Mouse (Mus musculus) CH12.LX (cell line): ENCODE results near the gene Uchl4. TPM values are rescaled to one million over a fixed set of nuclear protein-coding genes. Genes with fewer than 3 reads are reported as not detected.
A peak's percentile ranks its signal among the peaks of the same experiment; 100 is the strongest.

ENCODE experiments used
- DNase-seq: peaks from one replicate; pipeline ENCODE4 v3.0.0-alpha.2; 2013; ENCODE audit errors: extremely low read depth
- H3K27ac ChIP-seq: 2 replicates; pipeline ENCODE4 v1.5.1; 2012; ENCODE audit warnings: low read depth, mild to moderate bottlenecking, control low read depth, moderate library complexity; ENCODE audit not compliant: insufficient read depth
- H3K27me3 ChIP-seq: replicated peaks from 2 replicates; pipeline ENCODE3; 2012; ENCODE audit warnings: inconsistent platforms
- H3K36me3 ChIP-seq, 2 experiments: replicated peaks in 1 of 2; 2 replicates each; pipeline versions ENCODE3 to v1.6.1; 2012; ENCODE audit warnings: inconsistent platforms in 1 of 2, low read length in 1 of 2, mild to moderate bottlenecking in 1 of 2, mixed read lengths in 1 of 2, moderate library complexity in 1 of 2; ENCODE audit not compliant: control insufficient read depth in 1 of 2, insufficient read depth in 1 of 2
- H3K4me1 ChIP-seq, 2 experiments: 2 replicates each; pipeline ENCODE4 v1.6.1; 2012; ENCODE audit warnings: inconsistent platforms in 1 of 2, moderate library complexity in 1 of 2; ENCODE audit not compliant: insufficient read depth in 2 of 2, control insufficient read depth in 1 of 2
- H3K4me2 ChIP-seq: 2 replicates; pipeline ENCODE4 v1.6.1; 2012; ENCODE audit warnings: low read depth, mild to moderate bottlenecking, control low read depth; ENCODE audit not compliant: poor library complexity, insufficient read depth, severe bottlenecking
- H3K4me3 ChIP-seq, 3 experiments: fragments of 150-350 bp in 1 of 3; sonication (generic) in 1 of 3; replicated peaks in 1 of 3; 2 replicates each; pipeline versions ENCODE3 to v1.5.1; 2011 to 2012; ENCODE audit warnings: low read depth in 2 of 3, low read length in 2 of 3, mild to moderate bottlenecking in 2 of 3, moderate library complexity in 2 of 3, control low read depth in 1 of 3, improper control_type of control experiment in 1 of 3, inconsistent platforms in 1 of 3, mixed read lengths in 1 of 3; ENCODE audit not compliant: poor library complexity in 1 of 3
- H3K79me2 ChIP-seq: replicated peaks from 2 replicates; pipeline ENCODE4 v1.6.1; 2012; ENCODE audit warnings: mild to moderate bottlenecking, moderate library complexity; ENCODE audit not compliant: control insufficient read depth, poor library complexity, insufficient read depth, severe bottlenecking; ENCODE audit errors: extremely low read depth
- H3K9ac ChIP-seq: 2 replicates; pipeline ENCODE4 v1.6.1; 2012; ENCODE audit warnings: low read depth, mild to moderate bottlenecking, control low read depth, moderate library complexity; ENCODE audit not compliant: insufficient read depth
- H3K9me3 ChIP-seq: replicated peaks from 2 replicates; pipeline ENCODE3; 2012; ENCODE audit warnings: low read length, inconsistent platforms, mixed read lengths
- BHLHE40 ChIP-seq: IDR thresholded peaks from 2 replicates; pipeline ENCODE4 v1.6.1; 2011; ENCODE audit warnings: mild to moderate bottlenecking, low read depth, low read length, improper control_type of control experiment
- CHD1 ChIP-seq: IDR thresholded peaks from 2 replicates; pipeline ENCODE4 v1.6.1; 2012; ENCODE audit warnings: low read depth, low read length, improper control_type of control experiment, inconsistent platforms
- CHD2 ChIP-seq: IDR thresholded peaks from 2 replicates; pipeline ENCODE4 v1.6.1; 2011; ENCODE audit warnings: low read length, improper control_type of control experiment
- CTCF ChIP-seq, 2 experiments: IDR thresholded peaks in 1 of 2; conservative IDR thresholded peaks in 1 of 2; 2 replicates each; pipeline ENCODE4 v1.5.1; 2011 to 2012; ENCODE audit warnings: low read depth in 2 of 2, low read length in 2 of 2, improper control_type of control experiment in 1 of 2, inconsistent platforms in 1 of 2, mild to moderate bottlenecking in 1 of 2, moderate library complexity in 1 of 2
- E2F4 ChIP-seq: IDR thresholded peaks from 2 replicates; pipeline ENCODE4 v1.6.1; 2011; ENCODE audit warnings: low read depth, low read length, improper control_type of control experiment; ENCODE audit not compliant: insufficient replicate concordance
- ELF1 ChIP-seq: IDR thresholded peaks from 2 replicates; pipeline ENCODE4 v1.6.1; 2014; ENCODE audit warnings: low read depth, mild to moderate bottlenecking, inconsistent platforms, low read length, improper control_type of control experiment
- EP300 ChIP-seq: IDR thresholded peaks from 2 replicates; pipeline ENCODE4 v1.6.1; 2011; ENCODE audit warnings: low read length, improper control_type of control experiment
- ETS1 ChIP-seq: conservative IDR thresholded peaks from 2 replicates; pipeline ENCODE4 v1.6.1; 2012; ENCODE audit warnings: low read depth, mild to moderate bottlenecking, inconsistent platforms, low read length, improper control_type of control experiment, moderate library complexity
- GABPA ChIP-seq: IDR thresholded peaks from 2 replicates; pipeline ENCODE4 v1.6.1; 2012; ENCODE audit warnings: low read depth, low read length, improper control_type of control experiment, inconsistent platforms; ENCODE audit not compliant: insufficient replicate concordance
- IRF4 ChIP-seq: IDR thresholded peaks from 2 replicates; pipeline ENCODE4 v1.6.1; 2014; ENCODE audit warnings: low read depth, mild to moderate bottlenecking, inconsistent platforms, low read length, improper control_type of control experiment
- JUN ChIP-seq: IDR thresholded peaks from 2 replicates; pipeline ENCODE4 v1.6.1; 2011; ENCODE audit warnings: low read depth, mild to moderate bottlenecking, low read length, improper control_type of control experiment, moderate library complexity; ENCODE audit not compliant: insufficient read depth
- JUND ChIP-seq: conservative IDR thresholded peaks from 2 replicates; pipeline ENCODE4 v1.6.1; 2011; ENCODE audit warnings: low read depth, low read length, improper control_type of control experiment
- KAT2A ChIP-seq: IDR thresholded peaks from 2 replicates; pipeline ENCODE4 v1.6.1; 2012; ENCODE audit warnings: low read length, improper control_type of control experiment, inconsistent platforms; ENCODE audit not compliant: insufficient replicate concordance
- MAFK ChIP-seq: IDR thresholded peaks from 2 replicates; pipeline ENCODE4 v1.6.1; 2011; ENCODE audit warnings: low read length, improper control_type of control experiment; ENCODE audit not compliant: insufficient replicate concordance
- MAX ChIP-seq: IDR thresholded peaks from 2 replicates; pipeline ENCODE4 v1.6.1; 2011; ENCODE audit warnings: low read length, improper control_type of control experiment
- MAZ ChIP-seq: IDR thresholded peaks from 2 replicates; pipeline ENCODE4 v1.6.1; 2012; ENCODE audit warnings: low read depth, mild to moderate bottlenecking, inconsistent platforms, low read length, improper control_type of control experiment, moderate library complexity
- MEF2A ChIP-seq: IDR thresholded peaks from 2 replicates; pipeline ENCODE4 v1.6.1; 2014; ENCODE audit warnings: low read depth, mild to moderate bottlenecking, inconsistent platforms, low read length, improper control_type of control experiment, borderline replicate concordance
- MYC ChIP-seq: IDR thresholded peaks from 2 replicates; pipeline ENCODE4 v1.6.1; 2011; ENCODE audit warnings: low read depth, mild to moderate bottlenecking, improper control_type of control experiment, low read length
- NELFE ChIP-seq: IDR thresholded peaks from 2 replicates; pipeline ENCODE4 v1.6.1; 2011; ENCODE audit warnings: low read depth, low read length, improper control_type of control experiment
- PAX5 ChIP-seq: IDR thresholded peaks from 2 replicates; pipeline ENCODE4 v1.6.1; 2012; ENCODE audit warnings: low read length, inconsistent platforms, mixed read lengths
- POLR2A ChIP-seq: IDR thresholded peaks from 2 replicates; pipeline ENCODE4 v1.6.1; 2011; ENCODE audit warnings: low read depth, mild to moderate bottlenecking, improper control_type of control experiment, low read length
- POLR2AphosphoS2 ChIP-seq: IDR thresholded peaks from 2 replicates; pipeline ENCODE4 v1.6.1; 2011; ENCODE audit warnings: low read depth, low read length, improper control_type of control experiment
- RAD21 ChIP-seq: IDR thresholded peaks from 2 replicates; pipeline ENCODE4 v1.6.1; 2011; ENCODE audit warnings: low read depth, mild to moderate bottlenecking, low read length, improper control_type of control experiment, moderate library complexity
- RCOR1 ChIP-seq: conservative IDR thresholded peaks from 2 replicates; pipeline ENCODE4 v1.6.1; 2012; ENCODE audit warnings: low read depth, mild to moderate bottlenecking, inconsistent platforms, low read length, improper control_type of control experiment
- SIN3A ChIP-seq: IDR thresholded peaks from 2 replicates; pipeline ENCODE4 v1.6.1; 2012; ENCODE audit warnings: low read length, improper control_type of control experiment, inconsistent platforms
- SMC3 ChIP-seq: IDR thresholded peaks from 2 replicates; pipeline ENCODE4 v1.6.1; 2011; ENCODE audit warnings: low read depth, low read length, improper control_type of control experiment
- TBP ChIP-seq: conservative IDR thresholded peaks from 2 replicates; pipeline ENCODE4 v1.6.1; 2011; ENCODE audit warnings: low read depth, low read length, improper control_type of control experiment
- TCF12 ChIP-seq: IDR thresholded peaks from 2 replicates; pipeline ENCODE4 v1.6.1; 2014; ENCODE audit warnings: low read depth, mild to moderate bottlenecking, inconsistent platforms, low read length, improper control_type of control experiment
- UBTF ChIP-seq: IDR thresholded peaks from 2 replicates; pipeline ENCODE4 v1.6.1; 2012; ENCODE audit warnings: low read depth, mild to moderate bottlenecking, inconsistent platforms, low read length, improper control_type of control experiment, moderate library complexity
- USF1 ChIP-seq: IDR thresholded peaks from 2 replicates; pipeline ENCODE4 v1.6.1; 2014; ENCODE audit warnings: low read depth, mild to moderate bottlenecking, inconsistent platforms, low read length, improper control_type of control experiment
- USF2 ChIP-seq: conservative IDR thresholded peaks from 2 replicates; pipeline ENCODE4 v1.6.1; 2011; ENCODE audit warnings: low read depth, low read length, improper control_type of control experiment
- ZKSCAN1 ChIP-seq: IDR thresholded peaks from 2 replicates; pipeline ENCODE4 v1.6.1; 2012; ENCODE audit warnings: low read depth, inconsistent platforms, low read length, improper control_type of control experiment, borderline replicate concordance
- ZMIZ1 ChIP-seq: IDR thresholded peaks from 2 replicates; pipeline ENCODE4 v1.6.1; 2012; ENCODE audit warnings: low read depth, mild to moderate bottlenecking, inconsistent platforms, low read length, improper control_type of control experiment
- ZNF384 ChIP-seq: IDR thresholded peaks from 2 replicates; pipeline ENCODE4 v1.6.1; 2012; ENCODE audit warnings: low read depth, low read length, improper control_type of control experiment, inconsistent platforms
- dilution Hi-C: fragments of 300-500 bp; cut with MboI; formaldehyde crosslinking; loops from 2 replicates; pipeline ENCODE4 v1.14.3; 2020; ENCODE audit warnings: low sequenced_read_pairs; ENCODE audit not compliant: extremely low pct_unique_long_range_greater_than_20kb, extremely low pct_ligation_motif_present
- in situ Hi-C: fragments of 300-500 bp; cut with MboI; formaldehyde crosslinking; loops from 3 replicates; pipeline ENCODE4 v1.14.3; 2019; ENCODE audit warnings: low sequenced_read_pairs, low pct_ligation_motif_present, low pct_unique_long_range_greater_than_20kb, mixed read lengths
- polyA plus RNA-seq: library from polyadenylated mRNA; unstranded; fragments of >175 nt; gene quantifications from 2 replicates; pipeline ENCODE4 v1.2.1, GENCODE M21; 2012; ENCODE audit warnings: low read depth; ENCODE audit not compliant: insufficient read length
- total RNA-seq, 2 experiments: library from RNA; depleted of rRNA; stranded (reverse); fragments of 300-350 nt in 1 of 2; fragments of >200 nt in 1 of 2; gene quantifications; 2 replicates each; pipeline ENCODE4 v1.2.3; 2012 to 2014

Uchl4 gene
- total and polyA plus RNA-seq, 3 experiments = 0.55 to 16.8 (median 8.2) TPM

DNA sequence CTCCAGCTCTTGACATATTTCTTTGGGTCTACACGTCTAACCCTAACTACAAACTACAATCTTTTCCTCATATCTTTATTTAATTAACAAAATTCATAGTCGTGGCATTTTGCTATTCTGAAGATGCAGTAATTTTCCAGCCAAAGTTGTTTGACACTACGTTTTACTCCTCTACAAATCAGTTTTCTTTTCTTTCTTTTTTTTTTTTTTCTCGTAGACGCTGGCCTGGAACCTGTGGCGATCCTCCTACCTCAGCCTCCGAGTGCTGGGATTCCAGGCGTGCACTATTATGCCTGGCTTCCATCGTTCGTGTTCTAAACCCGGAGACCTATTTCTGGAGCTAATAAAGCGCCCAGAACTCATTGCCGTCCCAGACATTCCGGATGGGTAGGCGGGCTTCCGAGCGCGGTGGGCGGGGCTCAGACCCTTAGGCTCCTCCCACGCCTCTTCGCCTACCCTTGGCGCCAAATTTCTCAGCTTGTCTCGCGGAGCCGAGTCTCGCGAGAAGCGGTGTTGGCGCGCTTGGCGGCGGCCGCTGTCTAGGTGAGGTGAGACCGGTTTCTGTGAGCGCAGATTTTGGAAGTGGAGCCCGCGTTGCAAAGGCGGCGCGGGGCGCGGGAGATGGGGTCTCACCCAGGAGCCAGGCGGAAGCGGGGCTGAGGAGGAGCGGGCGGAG lies 46.2 kb downstream of the Uchl4 start, which contains the start of gene Tipin (continued):
- TF ChIP-seq USF1 (no peak), MAX (no peak), MAFK (no peak), SIN3A (peak; percentile 64; the same call in 1 of the 2 replicates), MAZ (no peak), JUND (no peak), IRF4 (no peak), CHD2 (peak; percentile 100), POLR2AphosphoS2 (peak; percentile 87; the same call in 1 of the 2 replicates), CTCF (conservative IDR thresholded peaks at IDR 0.05 in 1 of 2, IDR thresholded peaks at IDR 0.05 in 1 of 2; ENCODE audit: low read depth in 2 of 2, low read length in 2 of 2) (no peak), SMC3 (no peak), UBTF (0 out of 2 replicates have a peak, but pooled peaks have one; percentile 37), KAT2A (peak; percentile 83; the same call in 1 of the 2 replicates), USF2 (no peak), CHD1 (no peak), PAX5 (no peak), GABPA (no peak), BHLHE40 (no peak), TBP (0 out of 2 replicates have a peak, but pooled peaks have one; percentile 52), ELF1 (no peak), RAD21 (no peak)

DNA sequence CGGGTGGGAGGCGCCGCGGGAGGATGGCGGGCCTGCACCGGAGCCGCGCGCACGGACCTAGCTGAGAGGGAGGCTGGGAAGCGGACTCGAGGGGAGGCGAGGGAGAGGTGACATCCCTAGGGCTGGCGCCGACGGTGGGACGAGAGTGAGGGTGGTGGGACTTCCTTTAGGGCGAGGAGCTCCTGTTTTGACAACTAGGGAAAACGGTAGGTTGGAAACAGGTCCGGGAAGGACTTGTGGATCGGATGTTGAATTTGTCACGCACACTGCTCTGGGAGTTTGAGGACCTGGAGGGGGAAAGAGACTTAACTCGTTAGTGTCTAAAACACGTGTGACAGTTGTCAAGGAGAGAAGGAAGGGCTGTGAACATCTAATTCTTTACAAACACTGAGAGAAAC lies 46.8 kb downstream of the Uchl4 start:
- Histone ChIP-seq H3K4me1 (peaks cover 0 to 12% of the 10 kb centered on the region in 2 experiments; a peak in 2 of 4 replicates), H3K4me3 (peak overlapping the region; percentile 94 to 99 (median 95)), H3K79me2 (peaks cover 51% of the 10 kb centered on the region), H3K27me3 (no peaks in the 10 kb centered on the region), H3K9ac (peak overlapping the region; percentile 87), H3K4me2 (peak overlapping the region; percentile 99; the same call in 1 of the 2 replicates), H3K27ac (peak overlapping the region; percentile 69), H3K9me3 (no peaks in the 10 kb centered on the region), H3K36me3 (peaks cover 0 to 17% of the 10 kb centered on the region in 2 experiments)
- dilution Hi-C loops (no loop called here), in situ Hi-C loops (no loop called here)
- no peak for DNase-seq
- TF ChIP-seq MYC (peak; percentile 72), RAD21 (no peak), RCOR1 (no peak), ZNF384 (no peak), GABPA (no peak), ETS1 (no peak), ZMIZ1 (no peak), USF1 (no peak), JUND (no peak), MAX (peak; percentile 74; the same call in 1 of the 2 replicates), POLR2AphosphoS2 (no peak; the same call in 1 of the 2 replicates), CHD1 (no peak), TCF12 (no peak), EP300 (no peak), ELF1 (no peak), TBP (no peak), NELFE (no peak), MAZ (0 out of 2 replicates have a peak, but pooled peaks have one; percentile 50), E2F4 (0 out of 2 replicates have a peak, but pooled peaks have one; percentile 53), IRF4 (no peak), JUN (no peak), MEF2A (0 out of 2 replicates have a peak, but pooled peaks have one; percentile 22), PAX5 (no peak), SMC3 (no peak), POLR2A (no peak), ZKSCAN1 (no peak), UBTF (peak; percentile 53; the same call in 1 of the 2 replicates)
